Comparison of ENCODE assay signal across 9 mouse cellular contexts in the genomic region with DNA sequence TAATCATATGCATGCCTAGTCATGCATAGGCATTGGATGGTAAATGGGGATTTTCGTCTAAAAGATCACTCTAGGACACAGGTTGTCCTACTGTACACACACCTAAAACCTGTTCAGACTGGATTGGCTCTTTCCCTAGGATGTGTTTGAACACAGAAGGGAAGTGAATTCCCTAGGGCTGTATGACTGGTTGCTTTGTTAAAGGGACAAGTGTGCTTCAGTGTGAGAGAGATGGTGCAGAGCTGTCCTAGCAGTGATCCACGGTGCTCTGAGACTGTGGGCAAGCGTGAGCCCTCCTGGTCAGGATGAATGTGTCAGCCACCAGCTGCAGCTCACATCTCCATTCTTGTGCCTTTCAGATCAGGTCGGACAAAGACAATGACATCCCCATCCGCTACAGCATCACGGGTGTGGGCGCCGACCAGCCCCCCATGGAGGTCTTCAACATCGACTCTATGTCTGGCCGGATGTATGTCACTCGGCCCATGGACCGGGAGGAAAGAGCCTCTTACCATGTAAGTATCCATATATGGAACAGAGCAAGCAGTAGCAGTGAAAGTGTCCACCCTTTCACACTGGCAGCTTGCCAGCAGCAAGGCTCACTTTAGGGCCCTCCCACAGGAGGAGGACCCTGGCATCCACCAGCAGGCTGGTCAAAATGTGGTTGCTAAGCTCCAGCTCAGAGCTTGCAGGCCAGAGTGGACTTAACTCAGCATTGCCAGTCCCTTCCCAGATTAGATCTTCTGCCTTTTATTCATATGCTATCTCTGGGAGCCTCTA.
DNase-seq lines count a peak whose midpoint lies in the region; ATAC-seq and TF ChIP-seq lines count a peak whose summit lies in the region.
"Had no signal": no experiment of that assay in that cellular context is flagged by ENCODE, and none has a peak within 500 bp of the region (broad histone marks: within the 10 kb centered on the region; RNA-seq: fewer than 3 reads in every experiment).

No protein-coding gene starts in this region.

- H3K9me3 ChIP-seq in heart, postnatal 0 days (replicated peaks; ENCODE audit: control insufficient read depth, low read length): no peaks in the 10 kb centered on the region
- no peaks in the 10 kb centered on the region for H3K9me3 ChIP-seq in lung, postnatal 0 days (ENCODE audit: low read length)

- no peak overlapping the region for H3K27ac ChIP-seq in heart, postnatal 0 days (ENCODE audit: low read depth)
- H3K27ac ChIP-seq in lung, postnatal 0 days (ENCODE audit: low read length): no peak overlapping the region
- H3K27ac ChIP-seq: layer of hippocampus, adult 2 months had no signal

- ATAC-seq in frontal cortex, adult (ENCODE audit: low TSS enrichment): peak; percentile 23; the same call in 1 of the 2 replicates
- ATAC-seq in heart, postnatal 0 days (ENCODE audit: insufficient read depth, low read depth): peak; percentile 89
- ATAC-seq in lung, postnatal 0 days: peak; percentile 83

- WGBS in heart, postnatal 0 days: 46% methylated on average over 12 of the region's 12 CpGs
- 53% methylated on average over 12 of the region's 12 CpGs for WGBS in lung, postnatal 0 days

- DNase-seq in frontal cortex, postnatal 14 days (ENCODE audit: low spot score in 2 of 2): no peak
- peak; percentile 29 for DNase-seq in 416B (ENCODE audit: low read depth)
- DNase-seq in heart, postnatal 0 days (ENCODE audit: low spot score): peak; percentile 80
- peak; percentile 74 for DNase-seq in lung, postnatal 0 days (ENCODE audit: low spot score)
- DNase-seq in cerebellum, postnatal 36 days: no peak
- DNase-seq in thymus, postnatal 25 days: no peak
- no peak for DNase-seq in embryo, embryonic 10.5 days (ENCODE audit: low spot score)

- no peaks in the 10 kb centered on the region for H3K27me3 ChIP-seq in heart, postnatal 0 days (ENCODE audit: control insufficient read depth, insufficient read depth, low read length)
- no peaks in the 10 kb centered on the region for H3K27me3 ChIP-seq in lung, postnatal 0 days (replicated peaks; ENCODE audit: insufficient read depth, low read length)

- no peak overlapping the region for H3K4me3 ChIP-seq in heart, postnatal 0 days (ENCODE audit: low read depth, low read length)
- no peak overlapping the region for H3K4me3 ChIP-seq in lung, postnatal 0 days (ENCODE audit: low read depth, low read length)
- H3K4me3 ChIP-seq: layer of hippocampus, adult 2 months had no signal

- 0 out of 2 replicates have a peak overlapping the region, but pooled peaks have one; percentile 15 for H3K4me2 ChIP-seq in heart, postnatal 0 days (ENCODE audit: low read depth, low read length)
- no peak overlapping the region for H3K4me2 ChIP-seq in lung, postnatal 0 days (replicated peaks; ENCODE audit: low read depth, low read length)

- TF ChIP-seq EP300 in heart, postnatal 0 days (IDR thresholded peaks at IDR 0.05; ENCODE audit: low read depth): no peak
- no peak for TF ChIP-seq EP300 in lung, postnatal 0 days (IDR thresholded peaks at IDR 0.05)

- H3K4me1 ChIP-seq in heart, postnatal 0 days (ENCODE audit: control insufficient read depth, insufficient read depth): peaks cover 4% of the 10 kb centered on the region; the same call in 1 of the 2 replicates
- no peaks in the 10 kb centered on the region for H3K4me1 ChIP-seq in lung, postnatal 0 days (ENCODE audit: insufficient read depth, low read depth, low read length)

- H3K36me3 ChIP-seq in heart, postnatal 0 days (replicated peaks; ENCODE audit: control insufficient read depth, insufficient read depth, low read length): no peaks in the 10 kb centered on the region
- no peaks in the 10 kb centered on the region for H3K36me3 ChIP-seq in lung, postnatal 0 days (ENCODE audit: insufficient read depth, low read length)

- H3K9ac ChIP-seq in heart, postnatal 0 days (replicated peaks; ENCODE audit: low read depth, low read length): no peak overlapping the region
- no peak overlapping the region for H3K9ac ChIP-seq in lung, postnatal 0 days (replicated peaks; ENCODE audit: low read depth)

- no peak for TF ChIP-seq CTCF in heart, postnatal 0 days (IDR thresholded peaks at IDR 0.05; ENCODE audit: low read depth)
- TF ChIP-seq CTCF in lung, postnatal 0 days (IDR thresholded peaks at IDR 0.05): no peak

Comparison
In these comparisons a context has a peak if more than half of its experiments do, and no peak if none do; other contexts are left out.
1. ATAC-seq: peak in every context shown above with its lines; median percentile 89 in heart, postnatal 0 days; 83 in lung, postnatal 0 days; 23 in frontal cortex, adult.
2. DNase-seq: peak in 416B (single experiment), heart, postnatal 0 days (single experiment) and lung, postnatal 0 days (single experiment); none in frontal cortex, postnatal 14 days (0 of 2), cerebellum, postnatal 36 days (0 of 2), thymus, postnatal 25 days (single experiment) and embryo, embryonic 10.5 days (single experiment).